Comparison of ENCODE assay signal across 20 mouse cellular contexts in genomic region chr1:85959129-85959888, GRCm38 (mm10). TPM values are rescaled to one million over a fixed set of nuclear protein-coding genes. Genes with fewer than 3 reads are reported as not detected.
A peak's percentile ranks its signal among the peaks of the same experiment; 100 is the strongest.
DNase-seq lines count a peak whose midpoint lies in the region; ATAC-seq and TF ChIP-seq lines count a peak whose summit lies in the region.
"Had no signal": no experiment of that assay in that cellular context is flagged by ENCODE, and none has a peak within 500 bp of the region (broad histone marks: within the 10 kb centered on the region; RNA-seq: fewer than 3 reads in every experiment).

No protein-coding gene starts in this region.

- no peaks in the 10 kb centered on the region for H3K9me3 ChIP-seq in heart, embryonic 11.5 days (replicated peaks; ENCODE audit: control insufficient read depth, low read length)
- H3K9me3 ChIP-seq in liver, postnatal 0 days (ENCODE audit: low read length), result no peaks in the 10 kb centered on the region
- H3K9me3 ChIP-seq: hindbrain, embryonic 12.5 days had no signal

- no peak for TF ChIP-seq EP300 in liver, postnatal 0 days (IDR thresholded peaks at IDR 0.05; ENCODE audit: low read depth)

- ATAC-seq in heart, embryonic 11.5 days (replicated peaks; ENCODE audit: insufficient number of reproducible peaks, low FRiP score, low TSS enrichment), result no peak
- ATAC-seq in liver, postnatal 0 days, result peak; percentile 63

- DNase-seq in heart, adult 18-20 months, result no peak
- peak; percentile 25 for DNase-seq in thymus, adult 2 months
- DNase-seq in thymus, postnatal 10 days (ENCODE audit: low spot score in 2 of 2), result no peak
- no peak for DNase-seq in liver, postnatal 0 days
- peak; percentile 45 for DNase-seq in yolk sac, embryonic 10.5 days (ENCODE audit: low spot score)
- no peak for DNase-seq in ovary, adult 18-20 months (ENCODE audit: low spot score)
- DNase-seq in frontal cortex, adult 2 months (ENCODE audit: extremely low spot score in 1 of 2, low spot score in 1 of 2), result no peak
- DNase-seq: adrenal gland, adult 2 months; B cell, adult 2 months; cerebellum, postnatal 14 days; forebrain, postnatal 0 days; gastrocnemius, postnatal 25 days; midbrain, embryonic 14.5 days; spleen, adult 18-20 months had no signal

- peaks cover 33% of the 10 kb centered on the region for H3K4me1 ChIP-seq in heart, embryonic 11.5 days (ENCODE audit: control insufficient read depth, insufficient read depth, low read length)
- H3K4me1 ChIP-seq in thymus, adult 2 months (replicated peaks; ENCODE audit: control insufficient read depth, insufficient read depth, low read length), result peaks cover 56% of the 10 kb centered on the region
- peaks cover 39% of the 10 kb centered on the region for H3K4me1 ChIP-seq in liver, postnatal 0 days (ENCODE audit: insufficient read depth)
- H3K4me1 ChIP-seq: hindbrain, embryonic 12.5 days had no signal

- H3K4me2 ChIP-seq in heart, embryonic 11.5 days, result no peak overlapping the region
- H3K4me2 ChIP-seq in liver, postnatal 0 days (ENCODE audit: low read depth, low read length), result peak overlapping the region; percentile 30; the same call in 1 of the 2 replicates
- H3K4me2 ChIP-seq: hindbrain, embryonic 12.5 days had no signal

- no peak overlapping the region for H3K9ac ChIP-seq in heart, embryonic 11.5 days (ENCODE audit: low read depth, low read length)
- H3K9ac ChIP-seq in liver, postnatal 0 days (replicated peaks), result peak overlapping the region; percentile 18; the same call in 1 of the 2 replicates
- H3K9ac ChIP-seq: forebrain, postnatal 0 days; hindbrain, embryonic 12.5 days had no signal

- TF ChIP-seq CTCF in thymus, adult 2 months (IDR thresholded peaks at IDR 0.05; ENCODE audit: borderline replicate concordance, control insufficient read depth, extremely low read depth, insufficient read depth, low read length, poor library complexity), result no peak
- TF ChIP-seq CTCF in liver, postnatal 0 days (IDR thresholded peaks at IDR 0.05; ENCODE audit: low read depth), result no peak

- H3K36me3 ChIP-seq in heart, embryonic 11.5 days (ENCODE audit: control insufficient read depth, insufficient read depth, low read length), result no peaks in the 10 kb centered on the region
- no peaks in the 10 kb centered on the region for H3K36me3 ChIP-seq in thymus, adult 2 months (ENCODE audit: control insufficient read depth, insufficient read depth, low read length)
- no peaks in the 10 kb centered on the region for H3K36me3 ChIP-seq in liver, postnatal 0 days (replicated peaks; ENCODE audit: insufficient read depth, low read length)
- H3K36me3 ChIP-seq: hindbrain, embryonic 12.5 days had no signal

- peak overlapping the region; percentile 57 for H3K27ac ChIP-seq in heart, embryonic 11.5 days (ENCODE audit: low read depth, low read length)
- H3K27ac ChIP-seq in thymus, adult 2 months (ENCODE audit: control insufficient read depth, insufficient read depth, low read length), result peak overlapping the region; percentile 55
- peak overlapping the region; percentile 86 for H3K27ac ChIP-seq in liver, postnatal 0 days (ENCODE audit: low read depth)
- H3K27ac ChIP-seq: hindbrain, embryonic 12.5 days had no signal

- no peak for TF ChIP-seq POLR2A in thymus, adult 2 months (IDR thresholded peaks at IDR 0.05; ENCODE audit: control insufficient read depth, extremely low read depth, insufficient read depth, low read length, poor library complexity)

- 69% methylated on average over 6 of the region's 6 CpGs for WGBS in heart, embryonic 11.5 days (ENCODE audit: insufficient replicate concordance)
- WGBS in thymus, adult 2 months, result 63% methylated on average over 6 of the region's 6 CpGs
- WGBS in liver, postnatal 0 days (ENCODE audit: insufficient replicate concordance), result 51% methylated on average over 6 of the region's 6 CpGs

- no peak overlapping the region for H3K4me3 ChIP-seq in heart, embryonic 11.5 days (ENCODE audit: low read depth, low read length)
- no peak overlapping the region for H3K4me3 ChIP-seq in thymus, adult 2 months (ENCODE audit: control insufficient read depth, insufficient read depth, low read length)
- H3K4me3 ChIP-seq in liver, postnatal 0 days (ENCODE audit: low read depth, low read length), result no peak overlapping the region
- H3K4me3 ChIP-seq: erythroblast, embryonic 14.5 days; hindbrain, embryonic 12.5 days had no signal

- H3K27me3 ChIP-seq in heart, embryonic 11.5 days (ENCODE audit: control insufficient read depth, insufficient read depth, low read length), result no peaks in the 10 kb centered on the region
- no peaks in the 10 kb centered on the region for H3K27me3 ChIP-seq in thymus, adult 2 months (ENCODE audit: control insufficient read depth, insufficient read depth, low read length)
- H3K27me3 ChIP-seq in liver, postnatal 0 days (ENCODE audit: insufficient read depth, low read length), result no peaks in the 10 kb centered on the region
- H3K27me3 ChIP-seq: hindbrain, embryonic 12.5 days had no signal

RNA-seq across cellular contexts. Expression of gene Gpr55, which starts 1.5 kb away (rescaled TPM):
- not detected in 2 replicates for polyA plus RNA-seq in heart, embryonic 11.5 days (2014; fragmentation: Nextera tagmentation; extraction: Ambion mirVana)
- under 1 TPM in 1 of 2 experiments, not detected in 1; 0.10 TPM for total RNA-seq in heart, adult 18-20 months (2021)
- polyA plus RNA-seq in thymus, adult 2 months (2012; rRNA removed), result 1.5 and 1.8 TPM in 2 replicates
- polyA plus RNA-seq in liver, postnatal 0 days (2015; fragmentation: Nextera tagmentation; extraction: Ambion mirVana), result 0.12 and 0.20 TPM in 2 replicates
- 0.08 and 0.10 TPM in 2 replicates for polyA plus RNA-seq in frontal cortex, adult 2 months (2012; rRNA removed)
- total RNA-seq: gastrocnemius, postnatal 25 days had no signal
- polyA plus RNA-seq: erythroblast, embryonic 14.5 days; limb, embryonic 11.5 days; neural tube, embryonic 11.5 days had no signal

RNA-seq across cellular contexts. Expression of gene 4933407L21Rik, which starts 31.0 kb away (rescaled TPM):
- polyA plus RNA-seq in heart, embryonic 11.5 days (2014; fragmentation: Nextera tagmentation; extraction: Ambion mirVana), result not detected in 2 replicates
- total RNA-seq in heart, adult 18-20 months (2021), result not detected
- polyA plus RNA-seq in thymus, adult 2 months (2012; rRNA removed), result 1.5 and 2.2 TPM in 2 replicates
- 0.11 TPM in 1 of 2 replicates, not detected in the other for polyA plus RNA-seq in liver, postnatal 0 days (2015; fragmentation: Nextera tagmentation; extraction: Ambion mirVana)
- polyA plus RNA-seq in frontal cortex, adult 2 months (2012; rRNA removed), result 9.0 and 11.3 TPM in 2 replicates
- total RNA-seq: gastrocnemius, postnatal 25 days had no signal
- polyA plus RNA-seq: adrenal gland, adult 2 months; erythroblast, embryonic 14.5 days; neural tube, embryonic 11.5 days had no signal

RNA-seq across cellular contexts. Expression of gene Spata3, which starts 57.3 kb away (rescaled TPM):
- polyA plus RNA-seq in heart, embryonic 11.5 days (2014; fragmentation: Nextera tagmentation; extraction: Ambion mirVana), result not detected in 2 replicates
- total RNA-seq in heart, adult 18-20 months (2021), result not detected
- 0.49 TPM in 1 of 2 replicates, not detected in the other for polyA plus RNA-seq in thymus, adult 2 months (2012; rRNA removed)
- polyA plus RNA-seq in liver, postnatal 0 days (2015; fragmentation: Nextera tagmentation; extraction: Ambion mirVana), result 0.09 TPM in 2 replicates
- 1.1 and 1.6 TPM in 2 replicates for polyA plus RNA-seq in frontal cortex, adult 2 months (2012; rRNA removed)
- total RNA-seq: adrenal gland, adult 2 months; forebrain, postnatal 0 days; gastrocnemius, postnatal 25 days had no signal
- polyA plus RNA-seq: adrenal gland, adult 2 months; erythroblast, embryonic 14.5 days; hindbrain, embryonic 12.5 days; kidney, embryonic 16.5 days; limb, embryonic 11.5 days; neural tube, embryonic 11.5 days had no signal

Comparison
In these comparisons a context has a peak if more than half of its experiments do, and no peak if none do; other contexts are left out.
1. DNase-seq: peak in thymus, adult 2 months (single experiment) and yolk sac, embryonic 10.5 days (single experiment); none in heart, adult 18-20 months (0 of 2), thymus, postnatal 10 days (0 of 2), liver, postnatal 0 days (single experiment), ovary, adult 18-20 months (single experiment) and frontal cortex, adult 2 months (0 of 2).
2. Peak in every context shown above with its lines, with median percentiles within 50 percentile points of each other: H3K27ac ChIP-seq.